Mouse (Mus musculus): ENCODE data around the gene Ccsap.
A peak's percentile ranks its signal among the peaks of the same experiment; 100 is the strongest.

The Ccsap gene

DNA sequence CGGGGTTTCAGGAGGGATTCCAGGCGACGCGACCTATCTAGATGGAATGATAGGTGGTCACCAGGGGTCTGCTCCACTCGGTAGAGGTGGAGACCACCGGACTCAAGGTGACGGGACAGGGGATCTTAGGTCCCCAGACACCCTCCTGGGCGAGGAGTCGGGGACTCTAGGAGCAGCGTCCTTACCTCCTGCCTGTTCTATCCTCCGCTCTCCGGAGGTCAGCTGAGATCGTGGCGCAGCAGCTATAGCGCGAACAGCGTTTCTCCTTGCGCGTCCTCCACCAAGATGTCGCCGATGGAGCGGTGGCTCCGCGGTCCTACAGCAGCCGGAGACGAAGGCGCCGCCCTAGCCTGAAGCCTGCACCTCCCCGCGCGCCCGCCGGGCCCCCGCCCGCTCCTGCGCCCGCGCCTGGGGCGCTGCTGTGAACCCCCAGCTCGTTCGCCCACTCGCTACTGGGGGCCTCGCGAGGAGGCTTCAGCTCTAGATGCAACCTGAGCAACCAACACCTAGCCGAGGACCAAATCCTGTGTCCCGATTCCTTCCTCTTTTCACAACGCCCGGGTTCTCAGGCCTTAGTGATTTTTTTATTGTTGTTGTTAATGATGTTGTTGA lies at the start of gene Ccsap:
Ccsap (minus strand) TSS at position 562 of the 612 bp plus-strand sequence.
- DNase-seq, result no peak

GRCm38 (mm10) chr8:123907604-123908003 lies 47.6 kb upstream of the Ccsap start:
- DNase-seq, result no peak

- DNase-seq, result no peak
These were observed 42.6 kb upstream of the Ccsap start for GRCm38 (mm10) chr8:123902653-123903052.

DNA sequence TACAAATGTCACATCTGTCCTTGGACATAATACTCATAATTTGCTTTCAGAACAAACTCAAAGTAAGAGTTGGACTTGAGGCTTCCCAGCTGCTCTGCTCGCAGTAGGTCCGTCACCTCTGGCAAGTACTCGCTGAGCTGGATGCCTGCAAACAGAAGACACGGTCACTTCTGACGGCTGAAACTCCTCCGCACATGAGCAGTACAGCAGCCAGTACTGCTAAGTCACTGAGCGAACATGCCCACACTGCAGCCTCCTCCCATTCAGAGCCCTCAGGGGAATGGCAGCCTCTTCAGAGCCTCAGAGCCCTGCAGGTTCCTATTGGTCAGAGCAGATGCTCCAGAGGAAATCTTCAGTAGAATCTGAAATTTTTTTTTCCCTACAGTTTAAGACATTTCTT lies 39.4 kb upstream of the Ccsap start:
- no peak for DNase-seq

GRCm38 (mm10) chr8:123898576-123898975 lies 38.6 kb upstream of the Ccsap start:
- DNase-seq, result no peak

- DNase-seq, result no peak
These were observed 36.8 kb upstream of the Ccsap start for GRCm38 (mm10) chr8:123896774-123897173.

DNA sequence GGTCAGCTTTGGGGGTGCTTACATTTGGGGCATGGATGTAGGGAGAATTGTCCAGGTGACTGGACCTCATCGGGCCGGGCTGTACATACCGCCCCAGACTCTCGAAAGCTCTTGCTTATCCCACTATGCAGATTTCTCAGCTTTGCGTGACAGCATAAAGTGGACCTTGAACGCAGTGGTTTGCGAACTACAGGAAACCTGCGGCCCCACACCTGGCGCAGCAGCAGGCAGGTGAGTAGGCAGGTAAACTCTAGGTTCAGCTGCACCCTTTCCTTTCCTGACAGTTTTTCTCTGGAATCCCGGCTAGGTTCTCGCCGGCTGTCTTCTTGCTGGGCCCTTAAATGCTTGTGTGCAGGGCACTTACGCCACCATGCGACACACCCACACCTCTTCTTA lies 36.4 kb upstream of the Ccsap start:
- no peak for DNase-seq

DNA sequence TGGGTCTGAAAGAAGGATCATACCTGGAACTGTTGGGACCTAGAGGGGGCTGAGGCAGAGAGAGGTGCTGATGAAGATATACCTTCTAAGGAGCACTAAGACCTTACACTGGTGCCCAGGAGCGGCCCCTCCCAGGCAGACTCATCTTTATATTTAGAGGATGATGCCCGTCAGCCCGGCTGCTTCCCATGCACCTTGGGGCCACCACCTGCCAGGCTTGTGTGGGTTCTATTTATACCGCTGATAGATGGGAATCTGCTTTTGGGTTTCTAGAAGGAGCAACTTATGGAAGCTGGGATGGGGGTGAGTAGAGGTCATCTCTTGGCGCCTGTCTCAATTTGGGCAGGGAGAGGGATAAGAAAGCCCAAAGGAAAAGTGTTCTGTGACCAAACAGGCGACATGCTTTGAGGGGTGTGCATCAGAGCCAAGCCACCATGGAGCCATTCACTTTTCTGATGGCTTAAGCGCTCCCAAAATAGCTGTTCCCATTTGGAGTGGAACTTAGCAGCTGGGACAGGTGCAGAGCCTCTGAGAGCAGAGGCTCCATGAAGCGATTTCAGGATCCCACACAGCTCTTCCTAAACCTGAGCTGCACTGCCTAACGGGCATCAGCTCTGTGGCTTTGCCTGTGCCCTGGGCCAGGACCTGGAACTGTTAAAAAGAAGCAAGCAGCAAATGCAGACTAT lies 35.8 kb upstream of the Ccsap start:
- no peak for DNase-seq

DNA sequence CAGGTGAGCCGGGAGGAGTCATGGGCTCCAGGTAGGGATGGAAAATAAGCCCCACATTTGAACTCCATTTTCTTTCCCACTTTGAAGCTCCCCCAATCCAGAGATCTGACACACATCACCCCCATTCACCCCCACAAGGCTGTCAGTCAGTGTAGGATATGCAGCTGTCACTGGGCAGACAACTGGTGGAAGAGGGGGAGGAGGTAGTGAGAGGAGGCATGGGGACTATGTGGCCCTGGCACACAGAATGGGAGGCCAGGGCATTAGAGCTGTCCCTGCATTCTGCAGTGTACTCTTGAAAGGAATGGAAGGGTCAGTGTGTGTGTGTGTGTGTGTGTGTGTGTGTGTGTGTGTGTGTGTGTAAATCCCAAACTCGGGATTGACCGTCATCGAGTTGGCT lies 35.2 kb upstream of the Ccsap start:
- no peak for DNase-seq

DNA sequence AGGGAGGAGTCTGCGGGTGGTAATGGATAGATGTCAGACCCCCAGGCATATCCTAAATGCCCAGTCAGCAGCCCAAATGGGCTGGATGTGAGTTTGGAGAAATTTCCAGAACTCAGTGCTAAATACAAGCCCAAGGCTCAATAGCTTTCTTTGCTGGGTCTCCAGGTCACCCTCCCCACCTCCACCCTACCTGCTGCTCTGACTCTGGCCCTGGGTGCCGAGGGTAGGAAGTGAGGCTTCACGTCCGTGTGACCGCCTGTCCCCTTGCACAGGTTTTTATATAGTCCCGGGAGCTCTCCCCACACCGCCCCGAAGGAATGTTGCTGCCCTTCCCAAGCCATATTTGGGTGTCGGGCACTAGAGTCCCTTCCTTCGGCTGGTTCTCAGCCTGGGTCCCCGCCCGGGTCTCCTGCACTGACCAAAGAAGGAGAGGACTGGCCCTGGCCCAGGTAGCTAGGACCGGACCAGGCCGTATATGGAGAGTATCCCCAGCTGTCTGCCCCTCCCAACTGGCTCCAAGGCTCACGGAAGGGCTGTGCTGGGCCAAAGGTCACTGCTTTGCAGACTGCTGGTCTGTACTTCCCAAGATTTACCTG lies 34.6 kb upstream of the Ccsap start, which contains the start of gene Acta1:
Acta1 (minus strand) TSS at position 250 of the 596 bp plus-strand sequence.
- no peak for DNase-seq

DNA sequence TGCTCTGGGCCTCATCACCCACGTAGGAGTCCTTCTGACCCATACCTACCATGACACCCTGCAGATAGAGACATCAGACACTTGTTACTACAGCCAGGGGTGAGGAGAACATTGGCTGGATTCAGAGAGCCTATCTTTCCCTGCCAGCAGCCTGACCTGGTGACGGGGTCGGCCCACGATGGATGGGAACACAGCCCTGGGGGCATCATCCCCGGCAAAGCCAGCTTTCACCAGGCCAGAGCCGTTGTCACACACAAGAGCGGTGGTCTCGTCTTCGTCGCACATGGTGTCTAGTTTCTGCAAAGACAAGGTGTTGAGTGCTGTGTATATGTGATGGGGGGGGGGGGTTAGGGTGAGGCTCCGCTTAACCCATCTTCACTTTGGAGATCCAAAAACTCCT lies 33.4 kb upstream of the Ccsap start:
- DNase-seq, result no peak

DNA sequence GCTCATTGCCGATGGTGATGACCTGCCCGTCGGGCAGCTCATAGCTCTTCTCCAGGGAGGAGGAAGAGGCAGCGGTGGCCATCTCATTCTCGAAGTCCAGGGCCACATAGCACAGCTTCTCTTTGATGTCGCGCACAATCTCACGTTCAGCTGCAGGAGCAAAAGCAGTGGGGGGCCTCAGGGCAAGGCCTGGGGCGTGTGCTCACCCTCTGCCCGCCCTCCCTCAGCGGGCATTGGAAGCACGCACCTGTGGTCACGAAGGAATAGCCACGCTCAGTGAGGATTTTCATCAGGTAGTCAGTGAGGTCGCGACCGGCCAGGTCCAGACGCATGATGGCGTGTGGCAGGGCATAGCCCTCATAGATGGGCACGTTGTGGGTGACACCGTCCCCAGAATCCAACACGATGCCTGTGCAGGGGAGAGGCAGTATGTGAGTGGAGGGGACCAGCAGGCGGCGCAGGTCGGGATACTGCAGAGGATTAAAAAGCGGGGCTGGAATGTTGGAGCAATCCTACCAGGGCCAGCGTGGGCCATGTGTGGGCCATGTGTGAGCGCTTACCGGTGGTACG lies 32.7 kb upstream of the Ccsap start:
- DNase-seq, result no peak

GRCm38 (mm10) chr8:123891883-123892585 lies 32.0 kb upstream of the Ccsap start:
- no peak for DNase-seq

- DNase-seq, result peak in 1 of 2 experiments; percentile 29
These were observed 31.3 kb upstream of the Ccsap start for GRCm38 (mm10) chr8:123891271-123891670.

- DNase-seq, result no peak
These were observed 29.8 kb upstream of the Ccsap start for GRCm38 (mm10) chr8:123889797-123890196.

GRCm38 (mm10) chr8:123887956-123888355 lies 27.9 kb upstream of the Ccsap start:
- no peak for DNase-seq

DNA sequence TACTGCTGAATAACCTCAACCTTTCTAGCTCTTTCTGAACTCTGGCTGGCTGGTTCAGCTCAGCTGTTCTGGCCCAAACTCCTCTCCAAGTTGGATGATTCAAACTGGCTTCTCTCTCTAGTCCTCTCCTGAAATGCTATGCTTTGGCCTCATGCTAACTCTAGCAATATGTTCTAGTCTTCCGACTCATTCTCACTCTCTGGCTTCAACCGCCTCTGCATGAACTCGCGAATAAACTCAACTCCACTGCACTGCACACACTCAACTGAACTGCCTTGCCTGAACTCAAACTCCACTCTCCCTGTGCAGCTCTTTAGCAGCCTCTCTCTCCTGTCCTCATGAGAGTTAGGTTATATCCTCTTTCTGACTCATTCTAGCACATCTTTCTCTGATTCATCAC lies 27.2 kb upstream of the Ccsap start:
- no peak for DNase-seq

DNA sequence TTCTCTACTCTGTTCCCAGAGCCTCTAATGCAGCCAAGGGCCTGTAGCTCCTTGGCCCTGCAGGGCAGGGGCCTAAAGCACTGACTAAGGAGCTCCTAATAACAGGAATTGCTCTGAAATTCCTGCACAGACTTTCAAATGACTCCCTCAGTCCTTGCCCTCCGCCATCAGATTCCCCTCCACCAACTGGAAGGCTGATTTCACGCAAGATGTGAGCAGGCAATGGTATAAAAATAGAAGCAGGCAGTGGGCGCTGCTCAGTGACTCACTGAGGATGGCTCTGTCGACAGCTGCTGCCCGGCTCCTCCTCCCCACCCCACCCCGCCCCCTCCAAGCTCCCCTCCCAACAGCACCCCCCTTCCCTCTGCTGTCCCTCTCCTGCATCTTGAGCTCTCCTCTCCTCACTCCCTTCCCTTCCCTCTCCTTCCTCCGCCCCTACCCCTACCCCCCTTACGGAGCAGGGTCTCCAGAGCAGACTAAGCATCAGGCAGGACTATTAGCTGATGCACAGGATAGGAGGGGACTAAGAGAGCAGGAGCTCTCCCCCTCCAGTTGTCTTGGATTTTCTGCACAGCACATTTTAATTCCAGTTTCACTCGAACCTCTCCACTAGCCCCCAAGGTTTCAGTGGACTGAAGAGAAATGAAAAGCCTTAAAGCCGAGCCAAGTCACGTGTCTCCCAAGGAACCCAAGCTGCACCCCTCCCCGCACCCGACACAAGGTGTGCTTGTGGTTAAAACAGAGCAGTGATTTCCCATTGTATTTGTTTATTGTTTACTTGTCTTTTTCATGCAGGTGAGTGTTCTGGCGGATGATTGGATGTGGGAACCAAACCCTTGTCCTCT lies 24.9 kb upstream of the Ccsap start:
- no peak for DNase-seq

DNA sequence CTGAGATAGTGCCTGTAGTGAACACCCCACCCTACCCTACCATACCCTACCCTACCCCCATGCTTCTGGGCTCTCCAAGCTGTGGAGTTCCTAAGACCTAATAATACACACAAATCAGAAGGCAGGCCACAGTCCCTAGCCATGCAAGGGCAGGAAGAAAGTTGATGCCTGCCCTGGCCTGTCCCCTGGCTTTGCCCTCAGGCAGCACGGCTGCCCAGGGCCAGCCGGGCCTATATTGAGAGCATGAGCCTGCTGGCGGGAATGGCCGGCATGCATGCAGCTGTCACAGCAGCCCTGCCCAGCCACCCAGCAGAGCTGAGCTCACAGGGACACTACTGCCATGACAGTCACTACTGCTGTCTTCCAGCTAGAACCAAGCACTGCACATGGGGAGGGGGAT lies 23.1 kb upstream of the Ccsap start:
- DNase-seq, result no peak

DNA sequence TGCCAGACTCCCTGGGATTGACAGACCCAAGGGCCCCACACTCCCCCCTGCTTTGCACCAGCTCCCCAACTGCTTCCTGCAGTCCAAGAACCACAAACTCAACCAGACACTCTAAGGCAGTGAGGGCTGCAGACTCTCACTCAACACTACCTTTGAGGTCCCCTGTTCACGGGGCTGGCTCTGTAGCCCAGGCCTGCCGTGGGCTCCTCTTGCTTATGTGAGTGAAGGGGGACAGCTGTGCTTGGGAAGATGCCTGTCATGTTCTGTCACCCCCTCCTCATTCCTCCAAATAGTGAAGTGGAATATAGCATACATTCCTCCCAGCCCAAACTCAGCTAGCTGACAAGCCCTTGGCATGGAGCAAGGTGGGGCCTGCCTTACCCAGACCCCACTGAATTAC lies 22.4 kb upstream of the Ccsap start:
- no peak for DNase-seq

- DNase-seq, result no peak
These were observed 20.9 kb upstream of the Ccsap start for GRCm38 (mm10) chr8:123880821-123881350.

- no peak for DNase-seq
These were observed 20.3 kb upstream of the Ccsap start for GRCm38 (mm10) chr8:123880271-123880670.
